Mouse (Mus musculus) lung, adult 18-20 months (tissue): Measurements from ENCODE around the gene Siah2.

Experiments
- DNase-seq, 2 experiments: peaks; one replicate each; pipeline ENCODE4 v3.0.0; 2022; ENCODE audit warnings: mixed read lengths in 2 of 2

Siah2 gene

GRCm38 (mm10) chr3:58691997-58692721, at the start of gene Siah2:
TSS of gene Siah2 (minus strand) at chr3:58692400.
- DNase-seq: peak; percentile 91 to 94

GRCm38 (mm10) chr3:58739536-58739935, 47.3 kb upstream of the Siah2 start:
- no peak for DNase-seq

- no peak for DNase-seq
Observed at GRCm38 (mm10) chr3:58738346-58739089, 46.3 kb upstream of the Siah2 start.

- DNase-seq: no peak
Observed at GRCm38 (mm10) chr3:58731520-58731919, 39.3 kb upstream of the Siah2 start.

GRCm38 (mm10) chr3:58730580-58730979, 38.4 kb upstream of the Siah2 start:
- DNase-seq: peak; percentile 6 to 19

- DNase-seq: peak; percentile 32 to 41
Observed at GRCm38 (mm10) chr3:58729549-58729948, 37.3 kb upstream of the Siah2 start.

GRCm38 (mm10) chr3:58727601-58728000, 35.4 kb upstream of the Siah2 start:
- no peak for DNase-seq

- DNase-seq: peak; percentile 20 to 46
Observed at GRCm38 (mm10) chr3:58727012-58727411, 34.8 kb upstream of the Siah2 start.

GRCm38 (mm10) chr3:58726374-58726773, 34.2 kb upstream of the Siah2 start:
- DNase-seq: no peak

GRCm38 (mm10) chr3:58724815-58725214, 32.6 kb upstream of the Siah2 start:
- no peak for DNase-seq

- no peak for DNase-seq
Observed at GRCm38 (mm10) chr3:58723656-58724055, 31.5 kb upstream of the Siah2 start.

GRCm38 (mm10) chr3:58719461-58720230, 27.4 kb upstream of the Siah2 start:
- DNase-seq: no peak

GRCm38 (mm10) chr3:58716705-58717104, 24.5 kb upstream of the Siah2 start:
- DNase-seq: no peak

- no peak for DNase-seq
Observed at GRCm38 (mm10) chr3:58714767-58715166, 22.6 kb upstream of the Siah2 start.

GRCm38 (mm10) chr3:58714034-58714433, 21.8 kb upstream of the Siah2 start:
- DNase-seq: no peak

- DNase-seq: no peak
Observed at GRCm38 (mm10) chr3:58713191-58713590, 21.0 kb upstream of the Siah2 start.

GRCm38 (mm10) chr3:58704547-58704946, 12.3 kb upstream of the Siah2 start:
- DNase-seq: no peak

GRCm38 (mm10) chr3:58703748-58704147, 11.5 kb upstream of the Siah2 start:
- no peak for DNase-seq

- DNase-seq: no peak
Observed at GRCm38 (mm10) chr3:58702329-58702728, 10.1 kb upstream of the Siah2 start.

- no peak for DNase-seq
Observed at GRCm38 (mm10) chr3:58701441-58701840, 9.2 kb upstream of the Siah2 start.

GRCm38 (mm10) chr3:58697926-58698325, 5.7 kb upstream of the Siah2 start:
- DNase-seq: no peak

GRCm38 (mm10) chr3:58696806-58697205, 4.6 kb upstream of the Siah2 start:
- DNase-seq: no peak

GRCm38 (mm10) chr3:58695507-58695906, 3.3 kb upstream of the Siah2 start:
- DNase-seq: no peak
